Mouse (Mus musculus) layer of hippocampus, postnatal 10 days (tissue): Measurements from ENCODE around the gene Btbd9. TPM values are rescaled to one million over a fixed set of nuclear protein-coding genes. Genes with fewer than 3 reads are reported as not detected.
A peak's percentile ranks its signal among the peaks of the same experiment; 100 is the strongest.

Experiments used
- DNase-seq, 2 experiments: peaks; one replicate each; pipeline ENCODE4 v3.0.0; 2021; ENCODE audit warnings: low spot score in 2 of 2
- total RNA-seq, 2 experiments: library from RNA; stranded (reverse); gene quantifications; 2 replicates each; pipeline ENCODE4 v1.2.3; 2021

Gene Btbd9
- total RNA-seq, 2 experiments from 2014 or later = 104 to 109 TPM

GRCm38 (mm10) chr17:30188031-30188981 is 388.0 kb downstream of the Btbd9 start:
- peak in 1 of 2 experiments; percentile 54 for DNase-seq

DNA sequence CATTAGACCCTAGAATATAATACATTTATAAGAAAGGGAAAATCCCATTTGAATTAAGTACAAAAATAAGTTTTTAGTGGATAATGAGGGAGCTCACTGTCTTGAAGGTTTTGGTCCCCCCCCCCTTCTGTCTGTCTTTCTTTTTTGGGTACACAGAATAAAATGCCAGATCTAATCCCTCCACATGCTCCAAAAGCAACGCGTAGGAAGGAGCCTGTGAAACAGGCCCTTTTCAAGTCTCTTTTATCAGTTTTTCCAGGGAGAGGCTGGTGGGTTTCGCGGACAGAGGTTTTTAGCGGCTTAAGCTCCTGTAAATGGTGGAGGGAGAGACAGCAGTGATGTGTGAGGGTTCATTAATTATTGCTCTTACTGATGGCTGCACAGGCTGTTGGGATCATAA is 388.7 kb downstream of the Btbd9 start:
- no peak for DNase-seq

DNA sequence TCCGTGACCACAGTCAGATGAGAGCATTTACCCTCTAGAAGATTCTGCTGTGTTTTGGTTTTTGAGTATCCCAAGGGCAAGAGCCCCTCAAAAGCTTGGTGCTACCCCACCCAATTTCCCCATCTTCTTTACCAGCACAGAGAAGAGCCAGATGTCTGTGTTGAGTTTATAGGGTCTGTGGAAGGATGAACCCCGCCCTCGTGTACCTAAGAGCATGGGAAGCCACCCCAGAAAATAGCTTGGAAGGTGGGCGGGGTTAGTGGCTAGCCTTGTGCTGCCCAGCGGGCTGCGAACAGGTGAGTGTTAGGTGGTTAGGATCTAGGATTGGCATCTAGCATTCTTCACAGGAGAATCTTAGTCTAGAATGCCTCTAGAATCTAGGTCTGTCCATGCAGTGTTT is 389.1 kb downstream of the Btbd9 start:
- no peak for DNase-seq

- DNase-seq = peak in 1 of 2 experiments; percentile 16
Measured at GRCm38 (mm10) chr17:30183561-30183960, 392.7 kb downstream of the Btbd9 start.

- peak in 1 of 2 experiments; percentile 6 for DNase-seq
Measured at GRCm38 (mm10) chr17:30182063-30182462, 394.2 kb downstream of the Btbd9 start.

- DNase-seq = no peak
Measured at GRCm38 (mm10) chr17:30181554-30181953, 394.7 kb downstream of the Btbd9 start.

DNA sequence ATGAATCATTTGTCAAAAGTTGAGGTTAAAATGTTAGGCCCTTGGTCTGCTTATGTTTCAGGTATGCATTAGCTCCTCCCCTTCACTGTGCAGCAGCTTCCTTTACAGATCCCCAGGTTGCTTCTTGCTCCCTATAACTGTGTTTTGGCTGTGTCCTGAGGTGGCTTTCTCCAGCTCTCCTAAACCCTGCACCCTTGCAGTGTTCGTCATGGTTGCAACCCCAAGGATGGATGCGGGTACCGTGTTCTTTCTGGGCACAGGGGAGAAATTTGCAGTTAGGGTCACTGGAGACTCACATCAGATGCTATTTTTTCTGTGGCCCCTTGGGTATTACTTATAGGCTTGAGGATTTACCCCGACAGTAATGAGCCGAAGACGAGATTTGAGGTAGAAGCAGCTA is 396.1 kb downstream of the Btbd9 start:
- DNase-seq = peak in 1 of 2 experiments; percentile 8

GRCm38 (mm10) chr17:30178402-30178801 is 397.9 kb downstream of the Btbd9 start:
- DNase-seq = peak in 1 of 2 experiments; percentile 14

GRCm38 (mm10) chr17:30177435-30177834 is 398.9 kb downstream of the Btbd9 start:
- DNase-seq = peak in 1 of 2 experiments; percentile 66

Other genes with a start within 250 kb of the Btbd9 start
- 1 to 10 TPM; 2.7 to 4.2 TPM for gene Dnah8, start 47.9 kb upstream of the Btbd9 start, total RNA-seq
- gene Glo1, start 50.4 kb upstream of the Btbd9 start, total RNA-seq = 100 to 1,000 TPM; 153 TPM